Mouse (Mus musculus) cortical plate, adult 2 months (tissue): ENCODE measurements around the gene Wnt10a.

ENCODE experiments used
- CTCF ChIP-seq: fragments of 200-500 bp; IDR thresholded peaks from 2 replicates; pipeline ENCODE4 v1.5.1; 2011; ENCODE audit warnings: mild to moderate bottlenecking, control low read depth, low read length; ENCODE audit not compliant: insufficient read depth; ENCODE audit errors: extremely low read depth
- POLR2A ChIP-seq: fragments of 200-500 bp; IDR thresholded peaks from 2 replicates; pipeline ENCODE4 v1.6.1; 2011; ENCODE audit warnings: mild to moderate bottlenecking, low read length, control low read depth; ENCODE audit not compliant: insufficient read depth; ENCODE audit errors: extremely low read depth

DNA sequence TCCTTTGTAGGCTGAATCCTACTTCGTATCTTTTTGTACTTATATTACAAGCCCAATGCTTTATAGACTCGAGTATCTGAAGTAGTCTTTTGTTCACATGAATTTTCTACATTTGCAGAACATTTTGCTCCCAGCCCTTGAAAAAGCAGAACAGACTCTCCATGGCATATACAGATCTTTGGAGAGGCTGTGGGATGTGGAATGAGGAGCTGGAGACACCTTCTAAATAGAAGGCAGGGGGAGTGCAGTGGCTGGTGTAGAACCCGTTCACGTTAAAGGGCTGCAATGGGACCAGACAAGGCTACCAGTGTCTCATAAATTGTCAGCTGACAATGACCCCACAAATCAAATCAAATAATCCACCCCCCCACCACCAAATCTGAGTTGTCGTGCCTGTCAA is 57.6 kb downstream of the Wnt10a start:
- TF ChIP-seq CTCF (no peak), POLR2A (no peak)
